Mouse (Mus musculus) right cerebral cortex, adult 18-20 months (tissue): ENCODE measurements around the gene Akr1b10.
"Not testable (repeated sequence)": the region's sequence is repeated elsewhere in the genome, so short reads cannot be mapped to it uniquely, and the experiment has no call there.

ENCODE experiments used
- DNase-seq: peaks from one replicate; pipeline ENCODE4 v3.0.0; 2022; ENCODE audit warnings: mixed read lengths

Akr1b10 gene

DNA sequence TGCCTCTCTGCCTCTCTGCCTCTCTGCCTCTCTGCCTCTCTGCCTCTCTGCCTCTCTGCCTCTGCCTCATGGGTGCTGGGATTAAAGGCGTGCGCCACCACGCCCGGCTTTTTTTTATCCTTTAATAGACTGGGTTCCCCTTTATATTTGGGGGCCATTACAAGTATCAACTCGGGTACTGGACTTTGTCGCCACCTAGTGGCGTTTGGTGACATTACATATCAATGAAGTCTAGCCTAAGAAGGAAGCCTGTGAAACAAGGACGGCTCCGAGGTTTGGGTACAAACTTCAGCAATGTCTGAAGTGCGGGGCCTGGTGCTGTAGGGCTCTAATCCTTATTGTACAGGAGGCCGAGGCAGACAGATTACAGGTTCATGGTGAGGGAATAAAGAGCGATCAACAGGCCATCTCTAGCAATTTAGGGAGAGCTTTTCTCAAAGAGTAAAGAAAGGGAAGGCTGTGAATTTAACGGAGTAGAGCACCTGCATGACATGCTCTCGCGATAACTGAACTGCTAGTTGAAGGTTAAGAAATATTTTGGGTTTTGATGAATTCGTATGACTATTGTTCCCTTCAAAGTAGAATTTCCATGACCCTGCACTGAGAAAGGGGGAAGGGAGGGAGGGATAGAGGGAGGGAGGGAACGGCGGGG, 12.2 kb upstream of the Akr1b10 start:
- DNase-seq, result peak; percentile 77

- no peak for DNase-seq
These were observed 10.2 kb upstream of the Akr1b10 start for GRCm38 (mm10) chr6:34373841-34374240.

- not testable (repeated sequence) for DNase-seq
These were observed 8.1 kb upstream of the Akr1b10 start for GRCm38 (mm10) chr6:34375888-34376287.

DNA sequence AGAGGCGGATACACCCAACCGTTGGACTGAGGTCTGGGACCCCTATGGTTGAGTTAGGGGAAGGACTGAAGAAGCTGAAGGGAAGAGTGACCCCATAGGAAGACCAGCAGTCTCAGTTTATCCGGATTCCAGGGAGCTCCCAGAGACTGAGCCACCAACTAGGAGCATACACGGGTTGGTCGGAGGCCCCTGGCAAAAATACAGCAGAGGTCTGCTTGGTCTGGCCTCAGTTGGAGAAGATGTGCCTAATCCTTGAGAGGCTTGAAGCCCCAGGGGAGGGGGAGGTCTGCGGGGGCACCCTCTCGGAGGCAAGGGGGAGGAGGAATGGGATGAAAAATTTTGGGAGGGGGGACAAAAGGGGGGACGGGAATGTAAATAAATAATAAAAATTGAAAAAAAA, 617 bp upstream of the Akr1b10 start:
- DNase-seq, result no peak

- peak; percentile 13 for DNase-seq
These were observed 818 bp downstream of the Akr1b10 start for GRCm38 (mm10) chr6:34384701-34385370.

- DNase-seq, result no peak
These were observed 4.6 kb downstream of the Akr1b10 start for GRCm38 (mm10) chr6:34388420-34389156.

- no peak for DNase-seq
These were observed 11.9 kb downstream of the Akr1b10 start for GRCm38 (mm10) chr6:34395897-34396296.

DNA sequence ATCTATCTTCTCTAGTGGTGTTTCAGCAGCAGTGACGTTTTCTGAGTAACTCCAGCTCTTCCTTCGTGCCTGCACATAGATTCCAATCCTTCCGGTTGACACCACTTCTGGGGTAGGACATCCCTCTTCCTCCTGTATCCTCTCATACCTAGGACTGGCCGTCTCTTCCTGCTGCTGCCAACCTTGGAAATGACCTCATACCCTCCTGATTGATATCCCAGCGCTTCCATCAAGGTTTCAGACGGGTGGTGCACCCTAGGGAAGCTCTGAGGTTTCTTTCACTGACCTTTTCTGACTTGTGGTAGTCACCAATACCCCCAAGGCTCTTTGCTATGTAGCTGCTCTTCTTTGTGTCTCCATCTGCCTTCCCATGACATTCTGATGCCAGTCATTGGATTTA, 14.4 kb downstream of the Akr1b10 start:
- no peak for DNase-seq

- DNase-seq, result no peak
These were observed 15.7 kb downstream of the Akr1b10 start for GRCm38 (mm10) chr6:34399606-34400220.

DNA sequence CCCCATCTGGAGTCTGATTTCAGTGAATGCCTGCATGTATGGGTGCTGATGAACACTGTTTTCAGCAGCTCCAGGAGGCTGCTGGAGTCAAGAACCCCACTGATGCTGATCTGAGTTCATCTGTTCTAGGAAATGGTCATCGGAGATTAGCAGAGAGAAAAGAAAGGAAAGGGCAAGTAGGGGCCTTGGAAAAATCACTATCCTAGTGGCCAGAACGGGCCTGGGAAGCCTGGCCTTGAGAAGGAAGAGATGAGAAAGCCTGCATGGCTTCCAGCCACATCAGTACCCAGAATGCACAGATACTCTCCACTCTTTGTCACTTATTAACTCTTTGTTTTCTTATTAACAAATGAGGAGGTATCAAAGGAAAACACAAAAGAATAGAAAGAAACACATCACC, 16.7 kb downstream of the Akr1b10 start:
- DNase-seq, result no peak

GRCm38 (mm10) chr6:34406746-34407145, 22.7 kb downstream of the Akr1b10 start:
- no peak for DNase-seq

GRCm38 (mm10) chr6:34407403-34407802, 23.4 kb downstream of the Akr1b10 start:
- no peak for DNase-seq

DNA sequence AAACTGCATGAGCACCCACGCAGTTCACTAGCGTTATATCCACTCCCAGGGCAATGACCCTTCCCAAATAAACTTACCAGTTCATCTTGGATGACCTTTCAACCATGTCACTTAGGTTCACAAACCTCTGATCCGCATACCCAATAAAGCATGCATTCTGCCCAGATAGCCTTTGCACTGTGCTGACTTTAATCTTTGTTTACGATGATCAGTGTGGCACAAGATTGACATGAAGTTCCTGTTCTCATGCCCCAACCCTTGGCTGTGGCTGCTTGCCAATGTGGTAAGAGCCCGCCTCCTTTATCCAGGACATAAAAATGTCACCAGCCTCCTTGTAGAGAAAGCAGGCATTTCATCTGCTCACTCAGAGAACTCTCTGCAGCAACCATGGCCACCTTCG, 28.0 kb downstream of the Akr1b10 start, which contains the start of gene Akr1b7:
TSS of gene Akr1b7 (plus strand) at position 312 of the 400 bp plus-strand sequence.
- DNase-seq, result no peak

DNA sequence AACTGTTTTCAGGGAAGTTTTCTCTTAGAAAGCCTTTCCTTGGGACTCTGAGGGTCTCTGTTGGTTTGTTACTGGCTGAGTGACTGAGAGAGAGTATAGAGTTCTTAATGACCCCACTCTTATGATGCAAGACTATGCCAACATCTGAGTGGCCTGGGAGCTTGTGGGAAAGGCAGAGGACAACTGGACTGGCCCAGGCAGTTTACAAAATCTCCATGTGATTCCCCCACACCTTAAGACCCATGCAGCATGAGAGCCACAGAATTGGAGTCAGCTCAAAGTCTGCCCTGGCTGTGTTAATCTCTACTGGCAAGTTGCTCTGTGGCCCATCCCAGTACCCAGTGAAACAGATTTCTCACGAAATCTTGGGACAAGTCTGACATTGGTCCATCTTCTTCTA, 28.7 kb downstream of the Akr1b10 start:
- no peak for DNase-seq

- DNase-seq, result not testable (repeated sequence)
These were observed 29.4 kb downstream of the Akr1b10 start for GRCm38 (mm10) chr6:34413386-34413785.

GRCm38 (mm10) chr6:34416521-34416920, 32.5 kb downstream of the Akr1b10 start:
- no peak for DNase-seq

GRCm38 (mm10) chr6:34419071-34419470, 35.1 kb downstream of the Akr1b10 start:
- DNase-seq, result no peak

- DNase-seq, result no peak
These were observed 55.0 kb downstream of the Akr1b10 start for GRCm38 (mm10) chr6:34439006-34439405.

DNA sequence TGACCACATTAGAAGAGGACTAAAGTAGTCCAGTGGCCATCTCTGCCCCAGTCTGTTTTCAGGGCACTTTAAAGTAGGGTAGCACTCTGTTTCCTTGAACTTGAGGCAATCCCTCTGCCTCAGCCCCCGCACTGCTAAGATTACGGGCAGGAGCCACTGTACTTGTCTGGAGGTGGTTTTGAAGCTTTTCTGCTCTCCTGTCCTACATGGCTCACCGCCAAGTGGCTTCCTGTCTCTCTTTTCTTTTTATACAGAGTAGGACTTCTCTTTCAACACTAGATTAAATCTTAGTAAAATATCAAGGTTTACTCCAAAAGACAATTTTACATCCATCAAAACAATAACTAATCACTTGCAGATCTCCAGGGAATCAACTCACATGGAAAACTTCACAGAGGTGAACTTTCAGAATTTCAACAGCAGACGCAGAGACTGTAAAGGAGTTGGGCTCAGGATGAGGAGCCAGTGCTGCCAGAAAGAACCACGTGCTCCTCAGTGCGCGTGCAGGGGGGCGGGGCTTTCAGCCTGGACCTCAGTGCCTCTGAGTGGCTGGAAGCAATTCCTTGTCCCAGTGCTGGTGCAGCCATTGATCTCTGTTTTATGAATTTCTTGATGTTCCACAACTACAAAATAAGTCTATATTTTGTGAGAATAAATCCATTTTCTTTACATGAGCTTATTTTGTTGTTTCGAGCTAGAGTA, 57.7 kb downstream of the Akr1b10 start:
- no peak for DNase-seq

- no peak for DNase-seq
These were observed 59.8 kb downstream of the Akr1b10 start for GRCm38 (mm10) chr6:34443791-34444190.
